Mouse (Mus musculus) bone marrow macrophage, adult 2 months (primary cell): Measurements from ENCODE around the gene Kif17. TPM values are rescaled to one million over a fixed set of nuclear protein-coding genes. Genes with fewer than 3 reads are reported as not detected.

ENCODE experiments used
- H3K27ac ChIP-seq: 2 replicates; pipeline ENCODE4 v1.5.1; 2012; ENCODE audit warnings: low read depth, low read length; ENCODE audit not compliant: insufficient read depth
- H3K4me1 ChIP-seq: 2 replicates; pipeline ENCODE4 v1.6.1; 2012; ENCODE audit warnings: low read length; ENCODE audit not compliant: control insufficient read depth, insufficient read depth
- H3K4me3 ChIP-seq: 2 replicates; pipeline ENCODE4 v1.5.1; 2012; ENCODE audit warnings: mild to moderate bottlenecking, low read length, moderate library complexity; ENCODE audit not compliant: insufficient read depth
- CTCF ChIP-seq: IDR thresholded peaks from 2 replicates; pipeline ENCODE4 v1.5.1; 2012; ENCODE audit warnings: low read depth, mild to moderate bottlenecking, low read length, moderate library complexity
- POLR2A ChIP-seq: IDR thresholded peaks from 2 replicates; pipeline ENCODE4 v1.6.1; 2012; ENCODE audit warnings: mild to moderate bottlenecking, low read depth, low read length, borderline replicate concordance
- polyA plus RNA-seq: library from polyadenylated mRNA; stranded (reverse); fragments of >200 nt; gene quantifications from 2 replicates; pipeline ENCODE4 v1.2.4, GENCODE M21; 2012; ENCODE audit not compliant: missing spikeins, insufficient read depth, insufficient read length

Kif17 gene
- polyA plus RNA-seq, 1 experiment = not detected

DNA sequence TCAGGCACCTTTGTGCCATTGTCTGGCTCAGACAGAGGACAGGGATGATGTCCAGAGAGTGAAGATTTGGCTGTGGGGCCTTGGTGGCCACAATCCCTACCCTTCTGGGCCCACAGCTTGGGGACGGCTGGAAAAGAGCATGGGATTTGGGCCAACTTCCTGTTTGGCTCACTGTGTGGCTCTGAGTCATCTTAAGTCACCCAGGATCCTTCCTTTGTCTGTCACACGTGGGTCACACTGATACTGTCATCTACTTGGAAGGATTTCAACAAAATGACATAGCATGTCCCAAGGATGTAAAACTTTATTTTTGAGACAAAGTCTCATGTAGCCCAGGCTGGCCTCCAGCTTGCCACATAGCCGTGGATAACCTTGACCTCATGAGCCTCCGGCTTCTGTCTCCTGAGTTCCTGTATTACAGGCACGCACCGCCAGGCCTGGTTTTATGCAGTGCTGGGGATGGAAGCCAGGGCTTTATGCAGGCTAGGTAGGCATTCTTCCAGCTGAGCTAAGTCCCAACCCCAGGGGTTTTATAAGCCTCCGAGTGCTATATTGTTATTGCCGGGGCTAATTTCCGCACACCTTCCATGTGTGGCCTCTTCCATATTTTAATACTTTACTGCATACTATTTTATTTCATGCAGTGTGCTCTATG is 94.8 kb downstream of the Kif17 start:
- H3K27ac ChIP-seq = peak overlapping the region; percentile 86
- H3K4me3 ChIP-seq = no peak overlapping the region
- peaks cover 32% of the 10 kb centered on the region for H3K4me1 ChIP-seq
- TF ChIP-seq POLR2A (no peak), CTCF (no peak)

DNA sequence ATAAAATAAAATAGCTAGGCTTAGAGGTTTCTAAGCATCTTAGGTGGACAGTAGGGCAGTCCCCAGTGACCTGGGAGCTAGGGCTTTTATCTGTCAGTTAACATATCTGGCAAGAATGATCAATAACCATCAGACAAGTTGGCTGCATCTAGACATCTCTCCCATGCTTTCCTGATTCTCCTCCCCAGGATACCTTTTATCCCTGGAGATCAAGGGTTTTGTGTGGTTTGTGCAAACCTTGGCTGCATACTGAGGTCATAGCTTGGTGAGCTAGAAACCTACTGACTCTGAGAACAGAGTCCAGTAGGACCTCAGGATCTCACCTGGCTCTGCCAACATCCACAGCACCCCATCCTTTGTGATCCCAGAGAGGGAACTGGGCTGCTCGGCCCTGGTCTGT is 97.0 kb downstream of the Kif17 start:
- Histone ChIP-seq H3K4me1 (peaks cover 25% of the 10 kb centered on the region), H3K27ac (no peak overlapping the region), H3K4me3 (no peak overlapping the region)
- no peak for TF ChIP-seq CTCF

DNA sequence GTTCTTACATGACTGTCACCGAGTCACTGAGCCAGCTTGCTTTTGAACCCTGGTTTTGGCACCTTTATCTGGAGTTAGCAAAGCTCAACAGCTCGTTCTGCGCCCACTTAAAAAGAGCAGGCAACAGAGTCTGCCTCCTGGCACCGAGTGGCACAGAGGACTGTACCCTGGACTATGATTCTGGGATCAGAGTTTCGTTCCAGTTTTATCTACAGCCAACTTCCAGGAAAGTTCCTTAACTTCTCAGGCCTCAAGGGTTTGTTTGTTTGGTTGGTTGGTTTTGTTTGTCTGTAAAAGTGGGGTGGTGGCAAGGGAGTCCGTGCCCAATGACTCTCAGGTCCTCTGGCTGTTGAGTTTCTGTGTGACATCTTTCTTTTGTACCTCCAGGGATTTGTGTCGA is 98.5 kb downstream of the Kif17 start:
- H3K27ac ChIP-seq = no peak overlapping the region

More for the DNA sequence above, 98.5 kb downstream of the Kif17 start:
- H3K4me1 ChIP-seq = peaks cover 19% of the 10 kb centered on the region
- TF ChIP-seq POLR2A (no peak), CTCF (no peak)
- no peak overlapping the region for H3K4me3 ChIP-seq

Other genes starting within 250 kb of the Kif17 start
- 141 TPM in 2 replicates for gene Hp1bp3, start 34.1 kb upstream of the Kif17 start, polyA plus RNA-seq
- gene Sh2d5, start within 50 bp of the Kif17 start, polyA plus RNA-seq = 0.16 TPM in 1 of 2 replicates, not detected in the other
- gene Ddost, start 54.3 kb downstream of the Kif17 start, polyA plus RNA-seq = 112 and 119 TPM in 2 replicates
- gene Pink1, start 75.9 kb downstream of the Kif17 start, polyA plus RNA-seq = 79.8 and 87.1 TPM in 2 replicates
- gene Cda, start 117.6 kb downstream of the Kif17 start, polyA plus RNA-seq = not detected in 2 replicates
- gene Fam43b, start 146.1 kb downstream of the Kif17 start, polyA plus RNA-seq = not detected in 2 replicates
- gene Mul1, start 184.2 kb downstream of the Kif17 start, polyA plus RNA-seq = 12.7 and 13.7 TPM in 2 replicates
- gene Camk2n1, start 203.9 kb downstream of the Kif17 start, polyA plus RNA-seq = 0.12 and 0.17 TPM in 2 replicates